8 mouse cellular contexts compared by ENCODE assay signal in the genomic region with DNA sequence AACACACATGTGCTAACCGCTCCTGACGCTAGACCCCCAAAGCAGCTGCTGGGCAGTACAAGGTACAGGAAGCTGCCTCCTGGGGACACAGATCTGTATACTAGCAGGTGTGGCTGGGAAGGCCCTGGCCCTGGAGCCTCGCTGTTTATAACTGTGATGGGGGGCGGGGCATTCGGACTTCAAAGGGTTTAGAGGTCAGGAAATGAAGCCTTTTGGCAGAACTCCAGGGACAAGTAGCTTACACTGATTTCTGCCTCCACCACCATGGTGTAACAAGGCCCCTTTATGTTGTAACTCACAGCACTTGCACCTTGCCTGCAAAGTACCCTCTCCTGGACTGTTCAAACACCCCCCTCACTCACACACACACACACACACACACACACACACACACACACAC.
DNase-seq lines count a peak whose midpoint lies in the region; ATAC-seq and TF ChIP-seq lines count a peak whose summit lies in the region.

No protein-coding gene starts in this region.

- H3K4me3 ChIP-seq in lung, adult 2 months (replicated peaks; ENCODE audit: extremely low read depth, low read depth, low read length) = no peak overlapping the region
- H3K4me3 ChIP-seq in midbrain, embryonic 11.5 days (ENCODE audit: low read depth, low read length) = no peak overlapping the region
- H3K4me3 ChIP-seq in left cerebral cortex, adult 2 months = no peak overlapping the region

- intact Hi-C loops in left cerebral cortex, adult 2 months (cut with DNase I) = no loop called here

- no peak for TF ChIP-seq CTCF in lung, adult 2 months (IDR thresholded peaks at IDR 0.05; ENCODE audit: insufficient read depth, low read length)
- no peak for TF ChIP-seq CTCF in left cerebral cortex, adult 2 months (IDR thresholded peaks at IDR 0.05)

- 22% methylated on average over 5 of the region's 5 CpGs for WGBS in lung, adult 2 months
- WGBS in midbrain, embryonic 11.5 days = 38% methylated on average over 5 of the region's 5 CpGs

- H3K9ac ChIP-seq in midbrain, embryonic 11.5 days (ENCODE audit: low read length) = no peak overlapping the region

- DNase-seq in CD4-positive, CD25-positive, alpha-beta regulatory T cell, adult 2 months (ENCODE audit: low read depth, low spot score) = peak; percentile 71
- peak; percentile 82 for DNase-seq in ZHBTc4 (ENCODE audit: low read depth, low spot score)
- DNase-seq in gastrocnemius, postnatal 25 days = peak; percentile 44
- DNase-seq in kidney, adult 8-10 months = peak; percentile 60 to 74
- DNase-seq in lung, adult 2 months = peak; percentile 56
- peak; percentile 60 for DNase-seq in thymus, postnatal 0 days (ENCODE audit: low spot score)
- DNase-seq in midbrain, embryonic 11.5 days (ENCODE audit: low spot score, missing footprints) = no peak
- no peak for DNase-seq in left cerebral cortex, adult 2 months (ENCODE audit: extremely low spot score in 1 of 2, low spot score in 2 of 2)

- H3K27ac ChIP-seq in midbrain, embryonic 11.5 days (ENCODE audit: low read depth, low read length) = no peak overlapping the region
- H3K27ac ChIP-seq in left cerebral cortex, adult 2 months = no peak overlapping the region

- no peak for TF ChIP-seq POLR2A in lung, adult 2 months (IDR thresholded peaks at IDR 0.05; ENCODE audit: borderline replicate concordance, extremely low read depth, low read depth, low read length)

- ATAC-seq in midbrain, embryonic 11.5 days (ENCODE audit: low FRiP score) = no peak

- H3K4me1 ChIP-seq in lung, adult 2 months (ENCODE audit: control insufficient read depth, insufficient read depth, low read length) = peaks cover 14% of the 10 kb centered on the region
- H3K4me1 ChIP-seq in midbrain, embryonic 11.5 days (ENCODE audit: control insufficient read depth, insufficient read depth, low read length) = no peaks in the 10 kb centered on the region

- H3K4me2 ChIP-seq in midbrain, embryonic 11.5 days = no peak overlapping the region

- H3K27me3 ChIP-seq in midbrain, embryonic 11.5 days (ENCODE audit: control insufficient read depth, insufficient read depth, low read length) = no peaks in the 10 kb centered on the region

- no peaks in the 10 kb centered on the region for H3K36me3 ChIP-seq in midbrain, embryonic 11.5 days (ENCODE audit: control insufficient read depth, insufficient read depth, low read length)

- no peaks in the 10 kb centered on the region for H3K9me3 ChIP-seq in midbrain, embryonic 11.5 days (ENCODE audit: control insufficient read depth, low read length)

Comparison
In these comparisons a context has a peak if more than half of its experiments do, and no peak if none do; other contexts are left out.
1. DNase-seq: peak in CD4-positive, CD25-positive, alpha-beta regulatory T cell, adult 2 months (single experiment), ZHBTc4 (single experiment), gastrocnemius, postnatal 25 days (single experiment), kidney, adult 8-10 months (2 of 2), lung, adult 2 months (single experiment) and thymus, postnatal 0 days (single experiment); none in midbrain, embryonic 11.5 days (single experiment) and left cerebral cortex, adult 2 months (0 of 2).